Mouse (Mus musculus) MEL (cell line): ENCODE measurements around the gene Soat1. TPM values are rescaled to one million over a fixed set of nuclear protein-coding genes. Genes with fewer than 3 reads are reported as not detected.
A peak's percentile ranks its signal among the peaks of the same experiment; 100 is the strongest.
"Not testable (repeated sequence)": the region's sequence is repeated elsewhere in the genome, so short reads cannot be mapped to it uniquely, and the experiment has no call there.

Experiments
- DNase-seq: peaks from one replicate; pipeline ENCODE4 v3.0.0; 2011; ENCODE audit warnings: low read depth, low spot score
- H3K27ac ChIP-seq: 2 replicates; pipeline ENCODE4 v1.5.1; 2012; ENCODE audit warnings: low read depth, mild to moderate bottlenecking, control low read depth, low read length, moderate library complexity; ENCODE audit not compliant: control insufficient read depth
- H3K27me3 ChIP-seq, 2 experiments: fragments of 150-350 bp in 1 of 2; sonication (generic) in 1 of 2; 2 replicates each; pipeline ENCODE4 v1.6.1; 2012; ENCODE audit warnings: low read length in 2 of 2, mild to moderate bottlenecking in 2 of 2, improper control_type of control experiment in 1 of 2, moderate library complexity in 1 of 2; ENCODE audit not compliant: insufficient read depth in 2 of 2, control insufficient read depth in 1 of 2
- H3K36me3 ChIP-seq, 2 experiments: 2 replicates each; pipeline ENCODE4 v1.6.1; 2012 to 2014; ENCODE audit warnings: low read length in 2 of 2, improper control_type of control experiment in 1 of 2, inconsistent platforms in 1 of 2, mild to moderate bottlenecking in 1 of 2; ENCODE audit not compliant: insufficient read depth in 2 of 2, control insufficient read depth in 1 of 2
- H3K4me1 ChIP-seq, 2 experiments: fragments of 150-350 bp in 1 of 2; sonication (generic) in 1 of 2; 2 replicates each; pipeline ENCODE4 v1.6.1; 2012; ENCODE audit warnings: low read length in 2 of 2, improper control_type of control experiment in 1 of 2, mild to moderate bottlenecking in 1 of 2; ENCODE audit not compliant: insufficient read depth in 2 of 2, control insufficient read depth in 1 of 2
- H3K4me3 ChIP-seq, 2 experiments: fragments of 150-350 bp in 1 of 2; sonication (generic) in 1 of 2; 2 replicates each; pipeline ENCODE4 v1.5.1; 2012; ENCODE audit warnings: low read depth in 2 of 2, low read length in 2 of 2, mild to moderate bottlenecking in 2 of 2, moderate library complexity in 2 of 2, control low read depth in 1 of 2, improper control_type of control experiment in 1 of 2; ENCODE audit not compliant: control insufficient read depth in 1 of 2, insufficient read depth in 1 of 2
- H3K79me2 ChIP-seq: 2 replicates; pipeline ENCODE4 v1.6.1; 2012; ENCODE audit warnings: mild to moderate bottlenecking, low read length, moderate library complexity; ENCODE audit not compliant: control insufficient read depth, poor library complexity, insufficient read depth
- H3K9ac ChIP-seq: 2 replicates; pipeline ENCODE4 v1.6.1; 2012; ENCODE audit warnings: low read depth, mild to moderate bottlenecking, control low read depth, low read length, moderate library complexity; ENCODE audit not compliant: control insufficient read depth, poor library complexity, severe bottlenecking
- H3K9me3 ChIP-seq: fragments of 150-350 bp; sonication (generic); replicated peaks from 2 replicates; pipeline ENCODE4 v1.6.1; 2012; ENCODE audit warnings: mild to moderate bottlenecking, low read length, improper control_type of control experiment, moderate library complexity; ENCODE audit not compliant: insufficient read depth
- CHD2 ChIP-seq: IDR thresholded peaks from 2 replicates; pipeline ENCODE4 v1.6.1; 2011; ENCODE audit warnings: low read length, improper control_type of control experiment
- E2F4 ChIP-seq: IDR thresholded peaks from 2 replicates; pipeline ENCODE4 v1.6.1; 2011; ENCODE audit warnings: low read depth, low read length, improper control_type of control experiment, borderline replicate concordance
- ELF1 ChIP-seq: IDR thresholded peaks from 2 replicates; pipeline ENCODE4 v1.6.1; 2014; ENCODE audit warnings: low read depth, mild to moderate bottlenecking, inconsistent platforms, low read length, improper control_type of control experiment, moderate library complexity
- ETS1 ChIP-seq: IDR thresholded peaks from 2 replicates; pipeline ENCODE4 v1.6.1; 2012; ENCODE audit warnings: low read depth, mild to moderate bottlenecking, inconsistent platforms, low read length, improper control_type of control experiment, moderate library complexity
- GATA1 ChIP-seq: IDR thresholded peaks from 2 replicates; pipeline ENCODE4 v1.6.1; 2011; ENCODE audit warnings: low read depth, low read length, improper control_type of control experiment
- HCFC1 ChIP-seq: IDR thresholded peaks from 2 replicates; pipeline ENCODE4 v1.6.1; 2012; ENCODE audit warnings: low read depth, mild to moderate bottlenecking, inconsistent platforms, low read length, improper control_type of control experiment, moderate library complexity
- JUND ChIP-seq: IDR thresholded peaks from 2 replicates; pipeline ENCODE4 v1.6.1; 2011; ENCODE audit warnings: low read depth, mild to moderate bottlenecking, improper control_type of control experiment, low read length
- MAX ChIP-seq: IDR thresholded peaks from 2 replicates; pipeline ENCODE4 v1.6.1; 2011; ENCODE audit warnings: low read length, improper control_type of control experiment
- MEF2A ChIP-seq: IDR thresholded peaks from 2 replicates; pipeline ENCODE4 v1.6.1; 2014; ENCODE audit warnings: low read depth, mild to moderate bottlenecking, inconsistent platforms, low read length, improper control_type of control experiment; ENCODE audit not compliant: poor library complexity, insufficient replicate concordance, severe bottlenecking; ENCODE audit errors: extremely low read depth
- MXI1 ChIP-seq: IDR thresholded peaks from 2 replicates; pipeline ENCODE4 v1.6.1; 2011; ENCODE audit warnings: mild to moderate bottlenecking, low read depth, low read length, improper control_type of control experiment
- MYC ChIP-seq: IDR thresholded peaks from 2 replicates; pipeline ENCODE4 v1.6.1; 2011; ENCODE audit warnings: low read depth, mild to moderate bottlenecking, low read length, improper control_type of control experiment, moderate library complexity
- NELFE ChIP-seq: IDR thresholded peaks from 2 replicates; pipeline ENCODE4 v1.6.1; 2011; ENCODE audit warnings: low read depth, low read length, improper control_type of control experiment
- POLR2A ChIP-seq, 2 experiments: IDR thresholded peaks; 2 replicates each; pipeline ENCODE4 v1.6.1; 2011 to 2012; ENCODE audit warnings: low read length in 2 of 2, mild to moderate bottlenecking in 2 of 2, control low read depth in 1 of 2, improper control_type of control experiment in 1 of 2, low read depth in 1 of 2, moderate library complexity in 1 of 2; ENCODE audit not compliant: control insufficient read depth in 1 of 2, insufficient read depth in 1 of 2, poor library complexity in 1 of 2
- POLR2AphosphoS2 ChIP-seq: IDR thresholded peaks from 2 replicates; pipeline ENCODE4 v1.6.1; 2011; ENCODE audit warnings: low read length, improper control_type of control experiment
- POLR2AphosphoS5 ChIP-seq: IDR thresholded peaks from 2 replicates; pipeline ENCODE4 v1.6.1; 2012; ENCODE audit warnings: low read depth, borderline replicate concordance, mild to moderate bottlenecking, inconsistent platforms, low read length, moderate library complexity, mixed read lengths
- RCOR1 ChIP-seq: IDR thresholded peaks from 2 replicates; pipeline ENCODE4 v1.6.1; 2012; ENCODE audit warnings: low read depth, mild to moderate bottlenecking, inconsistent platforms, low read length, improper control_type of control experiment
- SIN3A ChIP-seq: IDR thresholded peaks from 2 replicates; pipeline ENCODE4 v1.6.1; 2012; ENCODE audit warnings: low read length, improper control_type of control experiment, inconsistent platforms
- SMC3 ChIP-seq: IDR thresholded peaks from 2 replicates; pipeline ENCODE4 v1.6.1; 2011; ENCODE audit warnings: low read depth, low read length, improper control_type of control experiment
- TAL1 ChIP-seq: IDR thresholded peaks from 2 replicates; pipeline ENCODE4 v1.6.1; 2012; ENCODE audit warnings: mild to moderate bottlenecking, inconsistent platforms, low read length, moderate library complexity, mixed read lengths
- TCF12 ChIP-seq: IDR thresholded peaks from 2 replicates; pipeline ENCODE4 v1.6.1; 2014; ENCODE audit warnings: low read depth, mild to moderate bottlenecking, inconsistent platforms, low read length, improper control_type of control experiment, moderate library complexity
- UBTF ChIP-seq: IDR thresholded peaks from 2 replicates; pipeline ENCODE4 v1.6.1; 2012; ENCODE audit warnings: low read depth, mild to moderate bottlenecking, inconsistent platforms, low read length, improper control_type of control experiment, moderate library complexity, borderline replicate concordance; ENCODE audit not compliant: insufficient read depth
- USF1 ChIP-seq: IDR thresholded peaks from 2 replicates; pipeline ENCODE4 v1.6.1; 2014; ENCODE audit warnings: low read depth, mild to moderate bottlenecking, inconsistent platforms, low read length, improper control_type of control experiment, moderate library complexity
- USF2 ChIP-seq, 2 experiments: IDR thresholded peaks; 2 replicates each; pipeline ENCODE4 v1.6.1; 2011 to 2012; ENCODE audit warnings: improper control_type of control experiment in 2 of 2, low read length in 2 of 2, borderline replicate concordance in 1 of 2, inconsistent platforms in 1 of 2, low read depth in 1 of 2, mild to moderate bottlenecking in 1 of 2; ENCODE audit not compliant: insufficient read depth in 1 of 2
- ZMIZ1 ChIP-seq: IDR thresholded peaks from 2 replicates; pipeline ENCODE4 v1.6.1; 2012; ENCODE audit warnings: low read depth, mild to moderate bottlenecking, inconsistent platforms, low read length, improper control_type of control experiment, moderate library complexity
- polyA plus RNA-seq, 2 experiments: library from polyadenylated mRNA; stranded (reverse) in 1 of 2; unstranded in 1 of 2; fragments of >175 nt in 1 of 2; fragments of >200 nt in 1 of 2; gene quantifications; 2 replicates each; pipeline versions ENCODE4 v1.2.1 to v1.2.4; 2012; ENCODE audit warnings: low replicate concordance in 2 of 2, low read depth in 1 of 2; ENCODE audit not compliant: insufficient read length in 2 of 2, insufficient read depth in 1 of 2, missing spikeins in 1 of 2
- total RNA-seq: library from RNA; depleted of rRNA; stranded (reverse); fragments of 300-350 nt; gene quantifications from 2 replicates; pipeline ENCODE4 v1.2.3, GENCODE M21; 2012

The Soat1 gene
- total and polyA plus RNA-seq, 3 experiments: 2.7 to 10.5 TPM; not detected in 1

DNA sequence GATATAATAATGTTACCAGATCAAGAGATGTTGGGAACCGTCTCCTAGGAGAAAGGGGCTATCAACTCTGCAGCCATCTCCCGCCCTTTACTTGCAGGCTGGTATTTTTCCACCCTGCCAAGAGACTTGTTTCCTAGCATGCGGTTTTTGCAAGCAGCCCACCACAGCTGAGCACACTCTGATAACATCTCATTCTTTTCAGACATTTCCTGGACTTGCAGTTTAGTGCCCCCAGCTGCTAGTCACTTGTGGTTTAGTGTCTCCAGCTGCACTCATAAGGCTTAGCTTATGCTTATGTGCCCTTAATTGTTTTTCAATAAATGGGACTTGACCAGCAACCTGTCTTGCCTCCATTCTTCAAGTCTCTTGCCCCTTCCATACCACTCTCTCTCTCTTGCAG is 66.1 kb downstream of the Soat1 start (continued):
- TF ChIP-seq MYC (0 out of 2 replicates have a peak, but pooled peaks have one; percentile 27), ELF1 (0 out of 2 replicates have a peak, but pooled peaks have one; percentile 36), TCF12 (peak; percentile 87), HCFC1 (no peak), SIN3A (peak; percentile 73), MEF2A (no peak), POLR2A (IDR thresholded peaks at IDR 0.05; ENCODE audit: control insufficient read depth in 1 of 2, insufficient read depth in 1 of 2, low read depth in 1 of 2, low read length in 2 of 2, poor library complexity in 1 of 2) (no peak), SMC3 (no peak), CHD2 (no peak; the same call in 1 of the 2 replicates)

DNA sequence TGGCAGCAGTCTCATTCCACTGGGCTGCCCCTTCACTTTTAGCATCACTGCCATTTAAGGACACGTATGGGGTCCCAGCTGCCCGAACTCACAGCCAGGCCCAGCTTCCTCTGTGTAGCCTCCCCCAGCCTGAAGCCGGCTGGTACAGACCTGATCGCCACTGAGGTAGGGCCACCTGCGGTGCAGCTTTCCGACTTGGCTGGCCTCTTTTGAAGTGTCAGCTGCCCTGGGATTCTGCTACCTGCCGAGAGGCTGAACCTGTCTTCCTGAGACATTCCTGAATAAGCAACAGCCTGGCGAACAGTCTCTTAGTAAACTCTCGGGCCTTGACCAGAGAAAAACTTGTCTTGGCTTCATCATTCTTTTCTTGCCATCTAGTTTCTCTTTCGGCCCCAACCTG is 70.9 kb downstream of the Soat1 start:
- Histone ChIP-seq H3K9me3 (no peaks in the 10 kb centered on the region), H3K4me1 (peaks cover 8 to 9% of the 10 kb centered on the region in 2 experiments), H3K36me3 (peaks cover 0 to 12% of the 10 kb centered on the region in 2 experiments; a peak in 2 of 4 replicates), H3K27me3 (no peaks in the 10 kb centered on the region), H3K27ac (no peak overlapping the region), H3K79me2 (no peaks in the 10 kb centered on the region), H3K4me3 (no peak overlapping the region), H3K9ac (no peak overlapping the region)
- no peak for DNase-seq
- TF ChIP-seq RCOR1 (no peak), UBTF (no peak), TAL1 (no peak), POLR2AphosphoS5 (no peak), MEF2A (no peak)

DNA sequence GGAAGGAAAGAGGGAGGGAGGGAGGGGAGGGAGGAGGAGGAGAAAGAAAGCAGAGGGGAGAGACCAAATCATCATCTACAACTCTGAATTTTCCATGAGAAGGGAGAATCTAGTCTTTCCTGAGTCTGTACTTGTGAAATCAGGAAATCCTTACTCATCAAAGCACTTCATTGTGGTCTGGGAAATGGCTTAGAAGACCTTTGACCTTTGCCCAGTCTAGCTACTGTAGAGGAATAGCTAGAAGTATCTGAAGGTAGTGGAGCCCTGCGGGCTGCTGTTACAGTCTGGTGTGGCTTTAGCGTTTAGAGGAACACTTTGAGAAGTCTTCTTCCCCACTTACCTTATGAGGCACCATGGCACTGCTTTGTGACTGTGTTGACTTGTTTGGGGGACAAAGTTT is 71.6 kb downstream of the Soat1 start:
- H3K4me1 ChIP-seq: peaks cover under 1 to 4% of the 10 kb centered on the region in 2 experiments; a peak in 3 of 4 replicates
- H3K27me3 ChIP-seq: no peaks in the 10 kb centered on the region
- DNase-seq: no peak
- no peak overlapping the region for H3K4me3 ChIP-seq
- no peaks in the 10 kb centered on the region for H3K9me3 ChIP-seq
- H3K9ac ChIP-seq: no peak overlapping the region
- H3K27ac ChIP-seq: no peak overlapping the region
- peaks cover 0 to 4% of the 10 kb centered on the region in 2 experiments; a peak in 2 of 4 replicates for H3K36me3 ChIP-seq
- TF ChIP-seq JUND (no peak), SIN3A (no peak), USF1 (no peak), USF2 (IDR thresholded peaks at IDR 0.05; ENCODE audit: borderline replicate concordance in 1 of 2, insufficient read depth in 1 of 2, low read depth in 1 of 2, low read length in 2 of 2) (no peak), MAX (no peak), ZMIZ1 (no peak), E2F4 (no peak), MXI1 (no peak), GATA1 (no peak), ETS1 (no peak), MYC (no peak), CHD2 (no peak), RCOR1 (no peak), NELFE (no peak), POLR2AphosphoS2 (no peak)
- no peaks in the 10 kb centered on the region for H3K79me2 ChIP-seq

DNA sequence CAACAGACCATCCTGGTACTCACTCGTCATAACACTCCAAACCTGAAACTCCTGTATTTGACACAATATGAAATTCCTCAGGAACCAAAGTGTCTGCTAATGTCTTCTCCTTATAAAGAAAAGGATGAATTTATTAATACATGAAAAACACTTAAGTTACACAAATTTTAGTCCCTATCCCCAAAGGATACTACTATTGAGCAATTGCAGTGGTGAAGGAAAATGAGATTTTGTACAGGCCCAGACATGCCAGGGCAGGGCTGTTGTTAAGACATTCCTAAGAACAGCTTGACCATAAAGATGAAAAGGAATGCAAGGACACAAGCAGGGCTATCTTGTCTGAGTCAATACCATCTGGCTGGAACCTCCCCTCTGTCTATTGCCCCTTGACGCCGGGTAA is 74.0 kb downstream of the Soat1 start:
- H3K9ac ChIP-seq, H3K79me2 ChIP-seq, H3K9me3 ChIP-seq, DNase-seq, H3K27me3 ChIP-seq, H3K27ac ChIP-seq, H3K36me3 ChIP-seq, H3K4me1 ChIP-seq, H3K4me3 ChIP-seq: not testable (repeated sequence)
